Mouse (Mus musculus): ENCODE data around the gene Lrrc17.

- TF ChIP-seq POLR2A (IDR thresholded peaks at IDR 0.05; ENCODE audit: control insufficient read depth, low read depth, low read length) (no peak), CTCF (IDR thresholded peaks at IDR 0.05; ENCODE audit: control insufficient read depth, insufficient read depth, insufficient replicate concordance, low read depth, low read length) (no peak)
Measured at GRCm38 (mm10) chr5:21610996-21611395, 67.6 kb downstream of the Lrrc17 start.
